Mouse (Mus musculus) thymus, adult 2 months (tissue): ENCODE measurements around the gene Nfkb1.

Source experiments
- CTCF ChIP-seq: fragments of 200-500 bp; IDR thresholded peaks from 2 replicates; pipeline ENCODE4 v1.5.1; 2012; ENCODE audit warnings: mild to moderate bottlenecking, control low read depth, low read length, moderate library complexity, borderline replicate concordance; ENCODE audit not compliant: control insufficient read depth, poor library complexity, insufficient read depth; ENCODE audit errors: extremely low read depth
- POLR2A ChIP-seq: fragments of 200-500 bp; IDR thresholded peaks from 2 replicates; pipeline ENCODE4 v1.6.1; 2012; ENCODE audit warnings: mild to moderate bottlenecking, low read length, control low read depth, moderate library complexity; ENCODE audit not compliant: control insufficient read depth, poor library complexity, insufficient read depth; ENCODE audit errors: extremely low read depth

DNA sequence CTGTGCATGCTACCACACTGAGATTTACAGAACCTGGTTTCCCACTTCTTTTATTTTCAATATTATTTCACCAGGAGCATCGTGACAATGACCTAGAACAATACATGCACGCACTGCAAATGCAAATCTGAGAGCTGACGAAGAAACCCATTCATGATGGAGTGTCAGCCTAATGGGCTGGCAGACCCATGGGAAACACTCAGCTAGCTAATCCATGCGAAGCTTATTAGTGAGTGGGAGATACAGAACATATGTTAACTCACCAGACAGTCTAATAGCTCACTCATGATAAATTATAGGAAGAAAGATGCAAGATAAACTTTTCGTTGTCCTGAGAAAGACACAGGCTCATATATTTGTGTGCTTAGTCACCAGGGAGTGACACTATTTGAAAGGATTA, 19.2 kb downstream of the Nfkb1 start:
- TF ChIP-seq CTCF (no peak), POLR2A (no peak)
